Mouse (Mus musculus) liver, embryonic 11.5 days (tissue): ENCODE results near the gene Marveld3. TPM values are rescaled to one million over a fixed set of nuclear protein-coding genes. Genes with fewer than 3 reads are reported as not detected.

Experiments
- ATAC-seq: fragments of 200-750 bp; cut with Nextera tagmentation; replicated peaks from 2 replicates; pipeline ENCODE4 v1.8.0; 2017; ENCODE audit warnings: moderate number of reproducible peaks, mild to moderate bottlenecking, moderate TSS enrichment, moderate library complexity; ENCODE audit not compliant: low FRiP score
- DNase-seq: peaks from one replicate; pipeline ENCODE4 v3.0.0-alpha.2; 2017; ENCODE audit warnings: low spot score
- H3K27ac ChIP-seq: fragments of 300-500 bp; sonication (generic); 2 replicates; pipeline ENCODE4 v1.5.1; 2014; ENCODE audit warnings: mild to moderate bottlenecking, low read depth, low read length, control low read depth
- H3K27me3 ChIP-seq: fragments of 300-500 bp; sonication (generic); replicated peaks from 2 replicates; pipeline ENCODE4 v1.6.1; 2014; ENCODE audit warnings: low read length, mixed read lengths; ENCODE audit not compliant: control insufficient read depth, insufficient read depth
- H3K36me3 ChIP-seq: fragments of 300-500 bp; sonication (generic); 2 replicates; pipeline ENCODE4 v1.6.1; 2014; ENCODE audit warnings: mild to moderate bottlenecking, low read length, moderate library complexity, mixed read lengths; ENCODE audit not compliant: control insufficient read depth, insufficient read depth
- H3K4me1 ChIP-seq: fragments of 300-500 bp; sonication (generic); replicated peaks from 2 replicates; pipeline ENCODE4 v1.6.1; 2014; ENCODE audit warnings: low read length, mixed read lengths; ENCODE audit not compliant: control insufficient read depth, insufficient read depth
- H3K4me2 ChIP-seq: fragments of 300-500 bp; sonication (generic); 2 replicates; pipeline ENCODE4 v1.6.1; 2014; ENCODE audit warnings: mild to moderate bottlenecking, control low read depth, moderate library complexity
- H3K4me3 ChIP-seq: fragments of 300-500 bp; sonication (generic); 2 replicates; pipeline ENCODE4 v1.5.1; 2014; ENCODE audit warnings: low read depth, low read length, control low read depth
- H3K9ac ChIP-seq: fragments of 300-500 bp; sonication (generic); 2 replicates; pipeline ENCODE4 v1.6.1; 2014; ENCODE audit warnings: low read depth, low read length, control low read depth
- H3K9me3 ChIP-seq: fragments of 300-500 bp; sonication (generic); 2 replicates; pipeline ENCODE4 v1.6.1; 2016; ENCODE audit warnings: low read length, inconsistent platforms, mixed read lengths; ENCODE audit not compliant: control insufficient read depth
- WGBS: fragments of 180-500 bp; shearing (Covaris S2); extraction: QIAGEN DNeasy Blood & Tissue Kit; methylation state at CpG from one replicate; pipeline ENCODE4 v1.1.7; 2014; 5-methylcytosine and 5-hydroxymethylcytosine counted together
- polyA plus RNA-seq: library from polyadenylated mRNA; unstranded; fragments of >200 nt; fragmentation: Nextera tagmentation; extraction: Ambion mirVana; gene quantifications from 2 replicates; pipeline ENCODE4 v1.2.1, GENCODE M21; 2014

Gene Marveld3
- polyA plus RNA-seq, 1 experiment from 2014 or later, result 0.15 TPM

DNA sequence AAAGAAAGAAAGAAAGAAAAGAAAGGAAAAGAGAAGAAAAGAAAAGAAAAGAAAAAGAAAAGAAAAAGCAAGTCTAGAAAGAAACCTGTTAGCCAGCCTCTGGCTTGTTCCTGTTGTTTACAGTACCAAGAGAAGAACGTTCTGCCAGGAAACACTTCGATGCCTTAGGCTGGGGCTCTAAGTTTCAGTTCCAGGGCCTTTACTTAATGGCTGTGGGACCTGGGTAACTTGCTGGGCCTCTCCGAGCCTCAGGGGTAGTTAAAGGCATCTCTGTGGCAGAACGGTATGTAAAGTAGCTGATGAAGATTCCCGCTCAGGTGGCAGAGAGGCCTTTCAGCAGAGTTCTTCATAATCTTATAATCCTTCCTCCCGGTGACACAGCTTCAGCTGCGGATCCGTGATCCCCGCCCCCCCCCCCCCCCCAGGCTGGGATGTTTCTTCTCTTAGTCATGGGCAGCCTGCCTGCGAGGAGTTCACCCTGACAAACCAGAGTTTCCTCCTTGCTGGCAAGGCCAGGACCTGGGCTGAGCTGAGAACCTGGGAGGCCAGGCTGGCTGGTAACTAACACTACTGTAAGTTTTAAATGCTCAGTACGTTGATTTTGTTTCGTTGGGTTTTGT, 3.9 kb downstream of the Marveld3 start:
- peaks cover 36% of the 10 kb centered on the region for H3K27me3 ChIP-seq
- H3K9me3 ChIP-seq, result no peaks in the 10 kb centered on the region
- H3K4me1 ChIP-seq, result no peaks in the 10 kb centered on the region; the same call in 1 of the 2 replicates
- H3K36me3 ChIP-seq, result no peaks in the 10 kb centered on the region
- no peak overlapping the region for H3K9ac ChIP-seq
- 30% methylated on average over 12 of the region's 12 CpGs for WGBS
- no peak overlapping the region for H3K4me2 ChIP-seq
- DNase-seq (no peak), ATAC-seq (no peak)
- no peak overlapping the region for H3K27ac ChIP-seq
- H3K4me3 ChIP-seq, result no peak overlapping the region

DNA sequence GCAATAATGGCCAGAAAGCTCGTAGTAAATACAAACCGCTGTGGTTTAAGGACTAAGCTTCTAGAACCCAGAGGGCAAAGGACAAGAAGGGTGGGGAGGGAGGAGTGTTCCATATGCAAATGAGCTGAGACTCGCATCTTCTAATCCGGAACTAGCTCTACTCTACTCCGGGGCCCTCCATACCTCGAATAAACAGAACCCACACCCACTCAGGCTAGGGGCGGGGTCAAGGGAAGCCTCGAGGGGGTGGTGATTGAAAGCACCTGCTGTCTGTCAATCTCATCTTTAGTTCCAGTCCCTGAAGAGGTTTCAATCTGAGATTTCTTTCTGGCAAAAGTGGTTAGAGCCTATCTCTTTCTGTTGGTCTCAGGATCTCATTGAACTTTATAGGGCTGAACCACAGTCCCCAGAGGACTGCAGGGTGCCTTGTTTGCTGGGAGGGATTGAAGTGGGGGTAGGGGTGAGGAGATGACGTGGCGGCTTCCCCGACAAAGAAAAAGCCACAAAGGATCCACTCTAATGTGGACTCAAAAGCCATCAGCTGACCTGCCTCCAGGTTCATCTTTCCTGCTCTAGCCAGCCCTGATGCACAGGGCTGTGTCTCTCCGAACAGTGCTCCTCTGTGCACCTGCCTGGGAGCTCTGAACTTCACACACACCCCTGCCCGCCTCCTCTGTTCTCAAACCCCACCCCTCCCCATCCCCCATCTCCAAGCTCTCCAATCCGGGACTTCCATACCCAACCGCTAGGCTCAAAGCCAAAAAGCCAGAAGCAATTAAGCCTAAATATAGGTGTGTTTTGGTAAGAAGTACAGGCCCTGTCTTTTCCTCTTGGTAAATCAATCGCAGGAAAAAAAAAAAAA, 4.6 kb downstream of the Marveld3 start:
- H3K4me2 ChIP-seq, result peak overlapping the region; percentile 16; the same call in 1 of the 2 replicates
- no peaks in the 10 kb centered on the region; the same call in 1 of the 2 replicates for H3K4me1 ChIP-seq
- peaks cover 31% of the 10 kb centered on the region for H3K27me3 ChIP-seq
- no peaks in the 10 kb centered on the region for H3K36me3 ChIP-seq
- H3K27ac ChIP-seq, result no peak overlapping the region
- no peak overlapping the region for H3K4me3 ChIP-seq
- WGBS, result 11% methylated on average over 16 of the region's 16 CpGs
- DNase-seq (no peak), ATAC-seq (0 out of 2 replicates have a peak, but pooled peaks have one; percentile 34)
- no peaks in the 10 kb centered on the region for H3K9me3 ChIP-seq
- no peak overlapping the region for H3K9ac ChIP-seq

DNA sequence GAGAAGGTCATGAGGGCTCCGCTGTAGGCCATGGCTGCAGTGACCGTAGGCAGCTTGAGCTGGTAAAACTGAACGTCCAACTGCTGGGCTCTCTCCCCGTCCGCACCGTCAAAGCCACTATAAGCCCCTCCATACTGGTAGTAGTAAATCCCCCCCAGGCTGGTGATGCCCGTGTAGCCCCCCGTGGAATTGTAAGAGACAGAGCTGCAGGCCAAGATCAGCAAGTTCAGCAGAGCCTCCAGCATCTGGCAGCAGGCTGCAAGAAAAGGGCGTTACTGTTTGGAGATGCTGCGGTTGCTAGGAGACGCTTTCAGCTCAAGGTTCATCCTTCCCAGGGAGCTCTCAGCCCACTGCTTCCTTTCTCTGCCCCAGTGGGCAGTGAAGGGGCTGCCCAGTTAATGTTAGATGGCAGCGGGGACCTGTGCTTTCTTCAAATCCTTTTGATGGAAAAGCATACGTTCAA, 7.5 kb downstream of the Marveld3 start:
- WGBS, result 64% methylated on average over 13 of the region's 13 CpGs
- Histone ChIP-seq H3K9ac (no peak overlapping the region), H3K27me3 (peaks cover 13% of the 10 kb centered on the region), H3K9me3 (no peaks in the 10 kb centered on the region), H3K4me2 (no peak overlapping the region), H3K4me3 (no peak overlapping the region), H3K36me3 (no peaks in the 10 kb centered on the region), H3K4me1 (no peaks in the 10 kb centered on the region), H3K27ac (no peak overlapping the region)
- ATAC-seq (no peak), DNase-seq (no peak)

DNA sequence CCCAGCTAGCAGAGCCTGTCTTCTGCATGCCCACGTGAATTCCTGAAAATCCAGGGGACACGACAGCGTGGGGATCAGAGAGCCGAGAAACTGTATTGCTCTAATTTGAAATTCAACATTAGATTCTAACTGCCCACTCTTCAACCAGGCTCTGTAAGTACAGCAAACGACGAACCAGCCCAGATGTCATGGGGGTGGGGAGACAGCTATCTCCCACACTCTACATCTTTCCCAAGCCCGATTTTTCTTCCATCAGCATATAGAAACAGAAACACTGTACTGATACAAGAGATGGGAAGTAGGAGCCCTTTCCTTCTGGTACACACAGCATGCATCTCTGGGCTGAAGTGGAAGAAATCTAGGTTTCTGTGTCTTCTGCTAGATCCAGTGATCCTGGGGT, 9.8 kb downstream of the Marveld3 start:
- Histone ChIP-seq H3K36me3 (no peaks in the 10 kb centered on the region), H3K4me2 (no peak overlapping the region), H3K9ac (no peak overlapping the region), H3K4me3 (no peak overlapping the region), H3K27me3 (peaks cover 28% of the 10 kb centered on the region), H3K27ac (no peak overlapping the region), H3K9me3 (no peaks in the 10 kb centered on the region), H3K4me1 (no peaks in the 10 kb centered on the region)
- no peak for DNase-seq
- no peak for ATAC-seq
- 71% methylated on average over 7 of the region's 7 CpGs for WGBS

DNA sequence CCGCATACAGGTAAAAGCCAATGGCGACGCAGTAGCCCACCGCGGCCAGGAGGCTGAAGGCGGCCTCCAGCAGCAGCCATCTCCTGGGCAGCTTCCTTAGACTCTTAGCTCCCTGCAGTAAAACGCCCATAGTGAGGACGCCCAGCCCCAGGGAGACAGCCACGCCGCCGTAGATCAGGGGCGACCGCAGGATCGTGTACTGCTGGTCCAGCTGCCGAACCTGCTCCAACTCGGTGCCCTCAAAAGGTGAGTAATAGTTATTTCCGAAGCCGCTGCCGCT, 13.8 kb downstream of the Marveld3 start:
- peak overlapping the region; percentile 55 for H3K4me2 ChIP-seq

DNA sequence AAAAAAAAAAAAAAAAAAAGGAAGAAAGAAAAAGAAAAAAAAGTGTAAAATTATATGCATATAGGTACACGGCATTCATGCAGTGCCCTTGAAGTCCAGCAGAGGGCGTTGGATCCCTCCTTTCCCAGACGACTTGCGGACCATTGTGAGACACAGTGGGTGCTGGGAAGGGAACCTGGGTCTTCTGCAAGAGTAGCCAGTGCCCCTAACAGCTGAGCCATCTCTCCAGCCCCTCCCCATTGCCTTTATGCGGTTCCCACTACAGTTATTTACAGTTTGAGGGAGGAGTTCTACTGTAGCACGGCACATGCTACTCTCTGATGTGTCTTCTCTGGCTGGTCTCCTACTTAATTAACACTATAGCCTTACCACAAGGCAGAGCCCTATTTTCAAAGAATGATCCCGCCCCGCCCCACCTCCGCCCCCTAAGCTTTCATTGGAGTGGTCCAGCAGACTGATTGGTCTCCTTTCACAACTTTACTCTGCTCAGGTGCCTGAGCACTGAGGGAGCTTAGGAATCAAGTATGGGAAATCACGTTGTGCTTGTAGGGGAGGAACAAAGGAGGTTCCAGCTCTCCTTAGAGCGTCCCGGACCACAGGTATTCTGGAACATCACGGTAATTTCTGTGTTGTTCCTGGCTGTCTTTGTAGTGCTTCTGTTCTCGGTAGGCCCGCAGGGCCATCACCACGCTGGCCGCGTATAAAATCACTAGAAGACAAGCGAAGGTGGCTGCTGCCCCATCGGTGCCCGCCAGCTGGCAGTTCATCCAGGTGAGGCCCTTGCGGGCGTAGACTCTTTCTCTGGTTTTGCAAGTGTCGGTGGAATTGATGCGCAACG, 14.3 kb downstream of the Marveld3 start:
- Histone ChIP-seq H3K27ac (no peak overlapping the region), H3K27me3 (peaks cover 28% of the 10 kb centered on the region), H3K36me3 (no peaks in the 10 kb centered on the region), H3K4me1 (peaks cover 4% of the 10 kb centered on the region; the same call in 1 of the 2 replicates), H3K9me3 (no peaks in the 10 kb centered on the region), H3K4me3 (peak overlapping the region; percentile 32; the same call in 1 of the 2 replicates), H3K9ac (no peak overlapping the region), H3K4me2 (peak overlapping the region; percentile 55)
- peak; percentile 37 for DNase-seq
- no peak for ATAC-seq
- 4% methylated on average over 26 of the region's 26 CpGs for WGBS

More for the DNA sequence above, 13.8 kb downstream of the Marveld3 start:
- Histone ChIP-seq H3K4me1 (peaks cover 4% of the 10 kb centered on the region; the same call in 1 of the 2 replicates), H3K4me3 (peak overlapping the region; percentile 32; the same call in 1 of the 2 replicates), H3K9me3 (no peaks in the 10 kb centered on the region), H3K27me3 (peaks cover 28% of the 10 kb centered on the region), H3K27ac (no peak overlapping the region), H3K9ac (no peak overlapping the region), H3K36me3 (no peaks in the 10 kb centered on the region)
- DNase-seq, result peak; percentile 30
- 7% methylated on average over 19 of the region's 19 CpGs for WGBS
- no peak for ATAC-seq

DNA sequence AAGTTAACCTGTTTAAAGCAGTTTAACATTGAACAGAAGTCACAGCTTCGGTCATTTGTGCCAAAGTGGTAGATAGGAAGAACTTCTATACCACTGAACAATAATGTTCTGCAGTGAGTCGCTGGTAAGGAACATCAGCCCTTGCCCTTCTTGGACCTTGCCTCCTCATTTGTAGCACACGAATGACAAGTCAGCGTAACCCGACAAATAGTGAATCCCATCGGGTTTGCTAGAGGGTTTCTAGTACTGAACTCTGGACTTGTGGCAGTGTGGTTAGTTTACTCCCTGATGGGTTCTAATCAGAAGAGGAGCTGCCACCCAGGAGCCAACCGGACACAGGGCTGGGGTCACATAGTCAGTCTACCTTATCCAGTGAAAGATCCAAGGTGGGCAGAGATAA, 15.7 kb downstream of the Marveld3 start:
- peaks cover 26% of the 10 kb centered on the region for H3K27me3 ChIP-seq
- H3K4me2 ChIP-seq, result no peak overlapping the region
- DNase-seq (no peak), ATAC-seq (no peak)
- H3K36me3 ChIP-seq, result no peaks in the 10 kb centered on the region; the same call in 1 of the 2 replicates
- H3K9ac ChIP-seq, result no peak overlapping the region
- H3K27ac ChIP-seq, result no peak overlapping the region
- H3K4me1 ChIP-seq, result peaks cover 4% of the 10 kb centered on the region; the same call in 1 of the 2 replicates
- H3K4me3 ChIP-seq, result no peak overlapping the region
- WGBS, result 84% methylated on average over 7 of the region's 7 CpGs
- no peaks in the 10 kb centered on the region for H3K9me3 ChIP-seq

DNA sequence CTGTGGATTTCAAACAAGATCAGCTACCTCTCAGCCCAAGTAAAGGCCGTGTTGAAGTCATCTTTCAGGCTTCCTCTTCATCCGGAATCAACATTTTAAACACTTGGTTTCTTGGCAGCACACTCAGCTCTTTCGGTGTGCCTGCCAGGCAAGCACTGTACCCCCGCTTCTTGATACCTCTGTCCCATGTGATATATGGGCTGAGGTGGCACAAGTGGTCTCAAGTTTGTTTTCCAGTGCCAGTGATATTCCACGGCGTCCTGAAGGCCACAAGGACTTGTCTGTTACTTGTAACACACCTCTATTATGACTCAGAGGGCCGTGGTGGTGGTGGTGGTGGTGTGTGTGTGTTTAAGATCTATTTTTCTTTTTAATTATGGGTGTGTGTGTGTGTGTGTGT, 16.3 kb downstream of the Marveld3 start:
- H3K4me2 ChIP-seq, result no peak overlapping the region
- 78% methylated on average over 7 of the region's 7 CpGs for WGBS
- H3K9me3 ChIP-seq, result no peaks in the 10 kb centered on the region
- peaks cover 4% of the 10 kb centered on the region; the same call in 1 of the 2 replicates for H3K4me1 ChIP-seq
- no peak overlapping the region for H3K27ac ChIP-seq
- H3K9ac ChIP-seq, result no peak overlapping the region
- ATAC-seq (no peak), DNase-seq (no peak)
- peaks cover 5% of the 10 kb centered on the region for H3K36me3 ChIP-seq
- peaks cover 26% of the 10 kb centered on the region for H3K27me3 ChIP-seq
- no peak overlapping the region for H3K4me3 ChIP-seq
